Mouse (Mus musculus): ENCODE results near the gene Rpl39.

DNA sequence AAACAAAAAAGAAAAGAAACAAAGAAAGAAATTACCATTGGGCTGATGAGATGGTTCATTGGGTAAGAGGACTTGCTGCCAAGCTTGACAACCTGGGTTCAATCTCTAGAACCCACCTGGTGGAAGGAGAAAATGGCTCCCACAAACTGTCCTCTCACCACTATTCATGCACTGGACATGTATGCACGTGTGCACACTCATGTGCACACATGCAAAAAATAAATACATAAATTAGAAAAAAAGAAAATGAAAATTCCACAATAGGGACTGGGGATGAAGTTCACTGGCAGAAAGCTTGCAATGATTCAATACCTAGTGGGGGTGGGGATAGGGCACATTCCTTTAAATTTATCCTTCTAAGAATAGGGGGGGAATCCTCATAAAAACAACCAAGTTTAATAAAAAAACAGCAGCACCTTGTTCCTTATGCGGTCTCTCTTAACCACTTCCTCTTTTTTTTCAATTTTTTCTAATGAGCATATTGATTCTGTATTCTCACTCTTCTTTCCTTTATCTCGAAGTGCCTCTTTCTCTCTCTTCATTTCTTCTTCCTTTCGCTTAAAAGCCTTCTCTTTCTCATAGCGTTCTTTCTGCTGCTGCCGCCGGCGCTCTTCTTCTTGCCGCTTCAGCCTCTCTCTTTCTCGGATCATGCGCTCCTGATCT lies 10.0 kb upstream of the Rpl39 start:
- TF ChIP-seq CTCF (conservative IDR thresholded peaks at IDR 0.05; ENCODE audit: insufficient read depth, insufficient read length, low read depth, low read length) = no peak
- TF ChIP-seq POLR2A (IDR thresholded peaks at IDR 0.05; ENCODE audit: low read depth, low read length) = no peak

Data from kidney, adult 2 months (tissue).